Mouse (Mus musculus) liver, postnatal 0 days (tissue): ENCODE measurements around the gene Phf21a.

Source experiments
- CTCF ChIP-seq: sonication (generic); IDR thresholded peaks from 2 replicates; pipeline ENCODE4 v1.5.1; 2016; ENCODE audit warnings: antibody characterized with exemption, low read depth
- EP300 ChIP-seq: IDR thresholded peaks from 2 replicates; pipeline ENCODE4 v1.6.1; 2016; ENCODE audit warnings: antibody characterized with exemption, low read depth, mild to moderate bottlenecking

DNA sequence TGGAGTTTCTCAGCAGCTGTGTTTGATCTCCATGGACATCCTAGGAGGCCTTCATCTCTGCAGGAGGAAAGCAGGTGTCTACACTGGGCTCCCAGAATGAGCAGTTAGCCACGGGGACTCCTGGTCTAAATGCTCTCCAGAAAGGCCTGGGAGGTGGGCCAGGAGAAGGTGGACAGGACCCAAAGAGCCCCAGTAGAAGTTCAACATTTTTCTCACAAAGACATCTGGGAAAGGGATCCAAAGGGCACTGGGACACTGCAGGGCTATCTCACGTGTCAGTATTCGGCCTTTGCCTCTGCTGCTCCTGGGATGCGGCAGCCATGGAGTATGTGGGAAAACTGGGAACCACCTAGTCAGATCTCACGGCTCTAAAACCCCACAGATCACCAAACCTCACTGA, 29.8 kb upstream of the Phf21a start:
- no peak for TF ChIP-seq CTCF
- no peak for TF ChIP-seq EP300
